Mouse (Mus musculus) spleen, adult 2 months (tissue): ENCODE data around the gene Fhad1.

ENCODE experiments used
- CTCF ChIP-seq: fragments of 200-500 bp; IDR thresholded peaks from 2 replicates; pipeline ENCODE4 v1.5.1; 2011; ENCODE audit warnings: mild to moderate bottlenecking, inconsistent platforms; ENCODE audit not compliant: insufficient read depth, insufficient read length, insufficient replicate concordance; ENCODE audit errors: extremely low read depth
- POLR2A ChIP-seq: fragments of 200-500 bp; IDR thresholded peaks from 2 replicates; pipeline ENCODE4 v1.6.1; 2011; ENCODE audit warnings: low read depth, low read length, inconsistent platforms

- TF ChIP-seq CTCF (no peak), POLR2A (no peak)
These were observed 59.8 kb downstream of the Fhad1 start for GRCm38 (mm10) chr4:141954770-141955720.
